Mouse (Mus musculus) G1E-ER4 (cell line): ENCODE results near the gene Fosb. TPM values are rescaled to one million over a fixed set of nuclear protein-coding genes. Genes with fewer than 3 reads are reported as not detected.

ENCODE experiments used
- GATA1 ChIP-seq: IDR thresholded peaks from one replicate; pipeline ENCODE4 v1.8.0; 2012; ENCODE audit warnings: low read length, inconsistent platforms
- polyA plus RNA-seq: library from polyadenylated mRNA; stranded (reverse); fragments of >175 nt; gene quantifications from 2 replicates; pipeline ENCODE4 v1.2.3, GENCODE M21; 2012

Fosb gene
- polyA plus RNA-seq, 1 experiment, result 0.52 TPM

GRCm38 (mm10) chr7:19279052-19279451, 30.8 kb downstream of the Fosb start:
- TF ChIP-seq GATA1, result no peak

GRCm38 (mm10) chr7:19276253-19276652, 33.6 kb downstream of the Fosb start:
- TF ChIP-seq GATA1, result no peak

- no peak for TF ChIP-seq GATA1
Observed at GRCm38 (mm10) chr7:19272173-19272764, 37.6 kb downstream of the Fosb start.

- TF ChIP-seq GATA1, result no peak
Observed at GRCm38 (mm10) chr7:19271238-19272172, 38.3 kb downstream of the Fosb start, which contains the start of gene Vasp. Gene Vasp, minus strand, starts transcription at chr7:19271817.

DNA sequence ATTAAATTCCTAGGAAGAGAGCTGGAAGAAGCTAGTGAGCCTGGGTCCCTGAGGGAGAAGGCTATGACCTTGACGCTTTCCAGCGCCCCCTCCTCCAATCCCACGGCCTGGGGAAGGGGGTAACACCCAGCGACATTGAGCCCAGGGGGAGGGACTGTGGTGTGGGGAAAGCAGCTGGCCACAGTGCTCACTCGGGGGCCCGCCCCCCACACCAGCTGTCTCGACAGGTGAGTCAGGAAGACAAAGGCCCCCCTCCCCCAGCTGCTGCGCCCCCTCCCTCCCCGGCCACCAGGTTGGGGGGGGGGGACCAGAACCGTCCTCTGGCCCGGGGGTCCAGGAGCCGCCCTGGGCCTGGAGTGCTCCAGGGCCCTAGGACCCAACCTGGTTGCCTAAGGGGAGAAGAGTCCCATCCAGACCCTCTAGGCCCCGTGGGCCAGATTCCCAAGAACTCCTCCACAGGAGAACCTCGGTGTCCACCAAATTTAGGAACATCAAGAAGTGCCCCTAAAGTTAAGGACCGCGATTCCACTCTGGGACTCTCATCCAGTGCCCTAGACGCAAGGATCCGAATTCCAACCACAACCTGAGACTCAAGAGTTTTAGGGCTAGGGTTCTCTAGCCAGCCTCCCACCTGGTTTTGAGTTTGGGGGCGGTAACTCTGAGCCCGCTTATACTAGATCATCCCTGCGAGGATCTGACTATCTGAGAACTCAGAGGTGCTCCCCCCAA, 39.2 kb downstream of the Fosb start:
- TF ChIP-seq GATA1, result no peak

GRCm38 (mm10) chr7:19269721-19270441, 40.0 kb downstream of the Fosb start:
- no peak for TF ChIP-seq GATA1

DNA sequence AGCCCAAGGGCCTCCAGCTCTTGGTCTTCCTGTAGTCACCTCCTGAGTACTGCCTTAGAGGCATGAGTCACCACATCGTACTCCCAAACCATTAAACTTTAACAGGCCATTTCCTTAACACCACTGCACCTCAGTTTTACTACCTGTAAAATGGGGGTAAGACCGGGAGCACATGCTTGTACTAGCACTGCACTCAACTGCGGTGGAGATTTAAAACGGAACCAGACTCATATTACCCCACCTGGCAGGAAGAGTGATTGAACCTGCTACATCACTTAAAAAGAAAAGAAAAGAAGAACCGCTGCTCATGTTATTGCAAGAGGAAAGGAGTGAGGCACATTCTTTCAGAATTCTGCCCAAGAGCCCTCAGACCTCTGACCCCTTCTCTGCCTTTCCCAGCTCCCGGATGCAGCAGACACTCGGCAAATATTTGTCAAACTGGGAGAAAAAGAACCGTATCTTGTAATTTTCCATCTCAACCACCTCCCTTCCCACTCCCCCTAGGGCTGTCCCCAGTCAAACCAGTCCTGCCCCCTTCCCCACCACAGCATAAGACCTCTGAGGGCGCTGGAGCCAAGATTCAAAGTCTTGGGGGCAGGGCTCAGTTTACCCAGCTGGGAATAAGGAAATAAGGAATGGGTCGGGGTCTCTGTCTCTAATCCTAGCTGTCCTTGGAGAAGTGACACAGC, 40.7 kb downstream of the Fosb start:
- TF ChIP-seq GATA1, result no peak

GRCm38 (mm10) chr7:19267051-19267450, 42.8 kb downstream of the Fosb start:
- TF ChIP-seq GATA1, result no peak

DNA sequence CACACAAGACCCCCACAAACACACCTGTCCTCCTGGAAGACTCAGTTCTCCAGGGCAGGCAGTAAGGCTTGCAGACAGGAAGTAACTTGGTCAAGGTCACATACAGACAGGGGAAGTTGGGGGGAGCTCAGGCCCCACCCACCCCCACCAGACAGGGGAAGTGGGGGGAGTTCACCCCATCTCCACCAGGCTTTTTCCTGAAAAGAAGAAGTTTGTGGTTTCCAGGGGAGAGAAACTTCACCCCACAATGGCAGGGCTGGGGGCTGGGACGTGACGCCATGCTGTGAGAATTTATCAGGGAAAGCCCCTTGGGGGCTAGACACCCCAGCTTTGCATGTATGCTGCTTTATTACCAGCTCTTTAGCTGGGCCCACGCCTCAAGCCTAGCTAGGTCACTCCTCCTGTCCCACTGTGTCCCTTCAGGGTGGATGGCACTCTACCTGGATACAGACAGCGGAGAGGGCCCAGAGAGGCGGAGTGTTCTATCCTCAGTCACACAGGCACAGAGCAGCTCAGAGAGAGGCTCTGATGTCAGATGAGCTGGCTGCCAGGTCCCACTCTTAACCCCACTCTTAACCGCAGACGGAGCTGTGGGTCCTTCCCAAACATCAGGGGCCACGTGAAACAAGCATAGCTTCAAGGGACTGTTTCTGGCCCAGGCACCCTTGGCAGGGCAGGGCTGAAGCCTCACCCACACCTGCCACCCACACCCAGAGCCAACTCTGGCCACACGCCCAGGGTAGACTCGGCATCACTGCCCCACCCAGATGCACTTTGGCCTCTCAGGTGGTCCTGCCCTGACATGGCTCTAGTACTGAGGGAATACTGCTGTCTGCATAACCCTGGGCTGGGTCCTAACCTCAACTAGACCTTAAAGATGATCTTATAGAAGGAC, 43.7 kb downstream of the Fosb start:
- no peak for TF ChIP-seq GATA1

DNA sequence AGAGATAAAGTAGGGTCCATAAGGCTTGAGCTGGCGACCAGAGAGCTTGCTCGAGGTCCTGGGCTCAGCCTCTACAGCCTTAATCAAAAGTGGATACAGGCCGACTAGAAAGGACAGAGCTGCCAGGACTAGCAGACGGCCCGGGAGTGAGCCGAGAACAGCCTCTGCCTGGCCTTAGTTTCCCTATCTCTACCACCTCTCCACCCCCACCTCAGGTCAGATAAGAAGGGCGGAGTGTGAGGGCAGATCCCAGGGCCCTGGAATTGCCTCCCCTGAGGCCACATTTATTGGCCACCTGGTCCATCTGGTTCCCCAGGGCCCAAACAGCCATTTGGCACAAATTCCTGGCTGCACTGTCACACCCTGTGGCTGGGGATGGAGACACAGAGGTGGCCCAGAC, 44.7 kb downstream of the Fosb start:
- no peak for TF ChIP-seq GATA1

DNA sequence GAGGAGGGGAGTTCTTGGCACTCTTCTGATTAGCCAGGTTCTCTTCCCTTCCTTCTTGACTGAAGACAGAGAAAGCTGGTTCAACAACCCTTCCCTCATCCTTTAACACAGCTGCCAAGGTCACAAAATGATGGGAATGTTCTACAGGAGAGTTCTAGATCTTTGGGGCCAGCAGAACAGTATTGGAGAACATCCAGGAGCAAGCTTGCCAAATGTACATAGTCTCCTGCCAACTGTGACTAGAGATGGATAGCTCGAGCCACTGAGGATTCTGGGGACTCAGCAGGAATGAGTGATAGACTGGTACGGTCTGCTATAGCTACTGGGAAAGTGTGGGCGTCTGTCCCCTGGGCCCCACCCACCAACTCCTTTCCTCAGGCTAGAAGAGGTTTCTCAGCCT, 51.5 kb downstream of the Fosb start:
- no peak for TF ChIP-seq GATA1

DNA sequence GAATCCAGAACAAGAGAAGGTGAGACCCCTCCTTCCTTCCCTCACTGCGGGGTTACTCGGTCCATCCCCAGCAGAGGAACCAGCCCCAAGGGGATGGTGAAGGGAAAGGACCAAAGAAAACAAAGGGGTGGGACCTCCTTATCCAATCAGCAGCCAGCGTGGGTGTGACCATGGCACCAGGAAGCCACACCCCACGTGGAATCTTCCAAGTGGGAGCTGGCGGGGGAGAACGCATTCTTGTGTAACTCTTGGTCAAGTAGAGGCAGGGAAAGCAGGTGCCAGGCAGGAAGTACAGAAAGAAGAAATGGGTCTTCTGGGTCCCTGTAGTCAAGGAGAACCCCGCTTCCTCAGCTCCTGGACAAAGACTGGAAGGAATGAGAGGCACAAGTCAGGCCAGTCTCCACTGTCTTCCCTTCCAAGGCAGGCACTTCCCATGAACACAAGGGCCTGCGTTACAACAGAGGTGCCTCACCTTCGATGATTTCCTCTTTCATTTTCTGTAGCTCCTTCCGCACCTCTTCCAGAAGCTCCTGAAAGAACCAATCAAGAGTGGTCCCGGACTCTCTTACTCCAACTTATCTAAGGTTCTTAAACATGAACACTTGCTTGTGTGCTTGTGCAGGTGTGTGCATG, 52.3 kb downstream of the Fosb start:
- TF ChIP-seq GATA1, result no peak

- no peak for TF ChIP-seq GATA1
Observed at GRCm38 (mm10) chr7:19256567-19256966, 53.3 kb downstream of the Fosb start.

DNA sequence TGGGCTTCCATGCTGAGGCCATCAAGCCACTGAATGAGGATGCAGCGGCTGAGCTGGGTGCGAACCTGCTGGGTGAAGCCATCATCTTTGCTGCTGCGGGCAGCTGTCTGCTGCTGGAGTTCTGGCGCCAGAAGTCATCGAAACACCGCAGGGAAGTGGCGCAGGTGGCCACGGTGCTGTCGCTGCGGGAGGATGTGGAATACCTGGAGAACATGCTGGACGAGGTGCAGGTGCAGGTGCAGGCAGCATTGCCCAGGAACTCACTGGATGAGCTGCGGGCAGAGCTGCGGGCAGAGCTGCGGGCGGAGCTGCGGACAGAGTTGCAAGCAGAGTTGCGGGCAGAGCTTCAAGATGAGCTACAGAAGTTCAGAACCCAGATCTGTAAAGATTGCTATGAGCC, 54.5 kb downstream of the Fosb start:
- no peak for TF ChIP-seq GATA1
